Mouse (Mus musculus): ENCODE data around the gene 4921517D22Rik.

4921517D22Rik gene

DNA sequence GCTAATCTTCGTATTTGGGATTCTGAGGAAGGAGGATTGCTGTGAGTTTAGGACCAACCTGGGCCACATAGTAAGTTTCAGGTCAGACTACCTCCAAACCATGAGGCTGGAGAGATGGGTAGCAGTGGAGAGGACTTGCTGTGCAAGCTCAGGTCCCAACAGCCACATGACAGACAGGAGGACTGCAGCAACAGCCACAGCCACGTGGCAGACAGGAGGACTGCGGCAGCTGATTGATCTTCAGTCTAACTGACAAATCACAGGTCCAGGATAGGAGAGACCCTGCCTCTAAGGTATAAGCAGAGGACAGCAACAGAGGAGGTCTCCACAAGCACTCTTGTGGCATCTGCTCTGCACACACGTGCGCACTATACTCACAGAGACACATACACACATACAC, 36.1 kb downstream of the 4921517D22Rik start:
- no peak for DNase-seq (ENCODE audit: low spot score)

DNA sequence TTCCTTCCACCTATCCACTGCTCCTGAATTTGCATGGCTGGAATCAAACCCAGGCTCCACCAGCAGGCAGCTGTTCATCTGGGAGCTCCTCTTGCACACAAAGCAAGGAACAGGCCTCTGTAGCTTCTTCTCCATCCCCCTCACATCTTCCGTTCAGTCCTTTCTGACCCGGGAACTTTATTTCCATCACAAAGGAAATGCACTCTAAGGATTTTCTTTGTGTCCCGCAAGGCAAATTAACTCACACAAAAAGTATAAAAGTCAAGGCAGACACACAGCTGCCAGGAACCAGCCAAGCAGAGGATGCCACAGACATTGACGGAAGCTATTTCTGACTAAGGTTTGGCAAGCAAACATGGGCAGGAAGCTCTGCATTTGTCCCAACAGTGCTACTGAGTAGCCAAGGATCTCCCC, 36.9 kb downstream of the 4921517D22Rik start:
- peak; percentile 68 for DNase-seq (ENCODE audit: low spot score)

DNA sequence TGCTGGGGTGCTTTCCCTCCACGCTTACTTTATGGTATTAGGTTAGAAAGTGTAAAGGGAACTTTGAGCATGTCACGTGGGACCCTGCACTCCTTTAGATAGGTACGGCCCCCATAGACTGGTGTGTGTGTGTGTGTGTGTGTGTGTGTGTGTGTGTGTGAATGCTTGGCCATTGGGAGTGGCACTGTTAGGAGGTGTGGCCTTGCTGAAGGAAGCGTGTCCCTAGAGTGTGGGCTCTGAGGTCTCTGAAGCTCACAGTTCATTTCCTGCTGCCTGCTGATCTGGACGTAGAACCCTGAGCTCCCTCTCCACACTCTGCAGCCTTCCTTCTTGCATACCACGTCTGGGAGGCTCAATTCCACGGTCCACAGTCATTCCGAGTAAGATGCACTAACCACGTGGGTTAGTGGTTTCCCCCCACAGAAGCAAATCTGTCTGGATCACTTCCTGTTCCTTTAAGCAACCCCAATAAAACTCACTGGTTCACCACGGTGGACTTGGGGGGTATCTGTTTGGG, 37.5 kb downstream of the 4921517D22Rik start:
- no peak for DNase-seq (ENCODE audit: low spot score)

DNA sequence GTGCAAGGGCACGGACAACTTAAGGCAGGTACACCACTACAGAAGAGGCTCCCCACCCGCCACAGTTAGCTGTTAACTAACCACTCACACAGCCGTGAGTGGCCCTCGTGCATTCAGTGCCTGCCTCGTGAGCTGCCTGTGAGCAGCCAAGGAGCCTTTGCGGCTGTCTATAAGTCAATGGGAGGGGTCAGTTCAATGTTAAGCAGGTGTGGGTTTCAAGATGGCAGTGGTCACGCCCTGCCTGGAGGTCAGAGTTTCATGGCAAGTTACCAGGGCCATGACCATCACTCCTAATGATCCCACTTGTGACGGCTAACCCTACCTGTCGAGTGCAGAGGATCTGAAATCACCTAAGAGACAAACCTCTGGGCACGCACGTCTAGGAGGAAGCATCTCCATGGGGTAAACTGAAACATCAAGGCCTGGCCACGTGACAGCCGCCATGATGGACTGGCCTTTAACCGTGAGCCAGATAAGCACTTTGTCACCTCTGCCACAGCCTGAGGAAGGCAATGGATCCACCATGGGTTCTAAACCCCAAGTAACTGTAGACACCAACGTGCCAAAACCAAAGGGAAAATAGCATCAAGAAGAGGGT, 38.1 kb downstream of the 4921517D22Rik start:
- DNase-seq (ENCODE audit: low spot score), result no peak

DNA sequence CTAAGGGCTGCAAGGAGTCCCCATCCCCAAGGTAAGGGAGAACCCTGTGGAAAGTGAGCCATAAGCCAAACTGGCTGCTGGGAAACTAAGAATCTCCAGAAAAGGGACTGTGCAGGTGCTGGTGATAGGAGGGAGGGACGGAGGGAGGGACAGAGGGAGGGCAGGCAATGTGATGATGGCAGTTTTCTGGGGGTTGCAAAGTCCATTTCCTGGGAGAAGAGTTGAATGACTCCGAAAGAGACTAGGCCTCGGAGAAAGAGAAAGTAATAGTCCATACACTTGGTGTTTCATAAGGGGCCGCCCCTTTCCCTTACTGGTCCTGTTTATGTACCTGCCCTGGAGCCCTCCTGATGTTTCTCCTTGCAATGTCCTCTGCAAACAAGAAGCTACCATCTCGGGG, 39.4 kb downstream of the 4921517D22Rik start:
- no peak for DNase-seq (ENCODE audit: low spot score)

DNA sequence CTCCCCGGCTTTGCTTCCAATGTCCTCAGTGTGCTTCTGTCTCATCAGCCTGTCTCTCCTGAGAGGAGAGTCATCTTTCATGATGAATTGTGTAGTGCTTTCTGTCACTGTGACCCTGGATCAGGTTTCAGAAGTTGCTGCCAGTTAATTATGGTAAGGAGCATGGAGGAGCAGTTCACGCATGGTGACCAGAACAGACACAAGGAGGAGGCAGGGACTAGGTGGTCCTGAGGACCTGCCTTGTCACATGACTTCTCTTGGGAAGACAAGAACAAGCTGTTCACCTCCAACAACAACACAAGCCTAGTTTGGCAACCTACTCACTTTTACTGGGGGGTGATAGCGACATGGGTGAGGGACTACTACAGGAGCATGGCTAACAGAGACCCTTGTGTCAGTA, 40.8 kb downstream of the 4921517D22Rik start:
- peak; percentile 21 for DNase-seq (ENCODE audit: low spot score)

DNA sequence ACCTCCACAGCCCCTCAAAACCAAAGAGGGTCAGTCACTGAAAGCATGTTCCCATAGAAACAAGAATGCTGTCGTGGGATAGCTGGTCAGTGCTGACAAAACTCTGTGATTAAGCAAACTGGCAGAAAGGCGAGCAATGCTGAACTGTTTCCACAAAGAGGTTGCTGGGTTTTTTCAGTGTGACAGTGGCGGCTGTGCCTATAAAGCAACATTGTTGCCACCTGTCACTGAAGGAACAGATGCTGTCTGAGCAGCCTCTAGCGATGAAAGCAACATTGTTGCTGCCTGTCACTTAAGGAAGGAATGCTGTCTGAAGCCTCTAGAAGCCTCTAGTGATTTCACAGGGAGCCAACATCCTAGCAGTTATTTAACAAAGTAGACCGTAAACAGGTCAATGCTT, 41.3 kb downstream of the 4921517D22Rik start:
- DNase-seq (ENCODE audit: low spot score), result peak; percentile 34

DNA sequence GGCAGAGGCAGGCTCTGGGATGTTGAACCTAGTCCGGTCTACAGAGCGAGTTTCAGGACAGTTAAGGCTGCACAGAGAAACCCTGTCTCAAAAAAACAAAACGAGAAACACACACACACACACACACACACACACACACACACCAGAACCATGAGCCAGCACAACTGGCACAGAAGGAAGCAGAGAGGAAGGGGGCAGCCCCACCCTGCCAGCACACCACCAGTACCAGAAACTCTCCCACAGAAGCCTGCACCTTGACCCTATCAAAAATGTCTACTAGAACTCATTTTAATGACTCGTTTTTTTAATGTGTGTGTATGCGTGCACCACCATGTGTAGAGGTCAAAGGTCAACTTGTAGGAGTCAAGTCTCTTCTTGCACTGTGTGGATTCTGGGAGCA, 44.1 kb downstream of the 4921517D22Rik start:
- peak; percentile 16 for DNase-seq (ENCODE audit: low spot score)

DNA sequence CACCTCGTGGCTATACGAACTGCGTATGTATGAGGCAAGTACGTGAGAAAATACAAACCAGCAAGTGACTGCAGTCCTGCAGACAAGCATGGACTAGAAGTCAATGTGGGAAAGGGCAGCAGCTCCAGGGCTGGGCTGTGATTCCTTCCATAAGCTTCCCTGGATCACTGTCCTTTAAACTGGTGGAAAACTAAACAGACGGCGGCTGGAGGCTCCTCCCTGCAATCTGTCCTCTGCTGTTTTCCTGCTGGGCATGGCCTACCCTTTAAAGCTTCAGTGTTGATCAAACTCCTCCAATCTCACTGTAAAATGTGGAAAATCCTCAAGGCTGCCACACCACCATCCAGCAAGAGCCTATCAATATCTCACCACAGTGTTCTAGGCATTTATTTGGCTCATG, 45.3 kb downstream of the 4921517D22Rik start:
- no peak for DNase-seq (ENCODE audit: low spot score)

DNA sequence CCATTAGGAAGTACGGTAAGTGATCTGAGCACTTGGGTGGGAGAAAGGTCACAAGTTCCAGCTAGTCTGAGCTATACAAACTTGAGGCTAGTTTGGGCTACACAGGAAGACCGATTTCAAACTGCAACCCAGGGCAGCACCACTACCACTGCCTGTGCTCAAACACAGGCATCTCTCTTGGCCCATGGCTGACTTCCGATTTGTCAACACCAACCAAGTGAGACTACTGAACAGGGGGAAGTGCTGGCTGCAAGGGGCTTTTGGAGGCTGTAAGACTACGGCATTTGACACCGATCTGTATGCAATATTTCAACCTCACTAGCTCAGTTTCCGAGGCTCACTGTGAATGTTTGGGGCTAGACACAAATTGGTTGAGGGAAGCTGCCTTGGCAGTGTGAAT, 46.4 kb downstream of the 4921517D22Rik start:
- no peak for DNase-seq (ENCODE audit: low spot score)

DNA sequence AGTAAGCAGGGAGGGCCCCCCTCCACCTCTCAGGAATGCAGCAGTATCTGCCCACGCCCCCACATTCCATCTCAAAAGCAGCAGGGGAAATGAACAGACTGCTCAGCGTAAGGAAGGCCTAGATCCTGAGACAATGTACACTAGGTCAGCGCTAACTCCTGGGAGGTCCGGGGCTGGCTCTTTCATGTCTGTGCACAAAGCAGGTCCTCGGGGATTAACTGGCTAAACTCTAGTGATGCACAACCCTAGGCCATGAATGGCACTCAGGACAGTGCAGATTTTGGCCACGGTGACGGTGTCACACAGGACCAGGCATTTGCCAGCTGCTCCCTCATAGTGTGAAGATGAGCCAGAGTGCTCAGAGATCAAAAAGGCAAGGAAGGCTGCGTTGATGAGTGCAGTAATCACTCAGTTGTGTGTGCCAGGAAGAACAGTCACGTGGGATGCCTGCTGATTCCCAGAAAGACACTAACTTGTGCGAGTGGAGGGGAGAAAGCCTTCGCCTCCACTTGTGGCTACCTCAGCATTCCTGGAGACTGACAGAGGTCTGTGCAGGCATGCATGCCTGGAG, 47.1 kb downstream of the 4921517D22Rik start:
- DNase-seq (ENCODE audit: low spot score), result peak; percentile 36

DNA sequence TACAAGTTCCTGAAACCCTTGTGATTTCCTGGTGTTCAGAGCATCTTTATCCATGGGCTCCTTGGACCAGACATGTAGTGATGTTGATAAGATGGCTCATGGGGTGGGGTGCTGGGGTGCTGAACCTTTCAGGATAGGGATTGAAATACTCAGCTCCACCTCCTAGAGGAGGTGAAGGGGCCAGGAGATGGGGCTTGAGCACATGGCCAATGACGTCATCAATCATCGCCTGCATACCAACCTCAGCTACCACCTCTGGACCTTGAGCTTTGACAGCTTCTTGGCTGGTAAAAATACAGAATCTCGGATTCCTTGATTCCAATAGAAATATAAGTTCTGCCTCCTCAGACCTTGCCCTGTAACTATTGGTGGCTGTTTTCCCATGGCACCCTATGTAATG, 48.4 kb downstream of the 4921517D22Rik start:
- no peak for DNase-seq (ENCODE audit: low spot score)

DNA sequence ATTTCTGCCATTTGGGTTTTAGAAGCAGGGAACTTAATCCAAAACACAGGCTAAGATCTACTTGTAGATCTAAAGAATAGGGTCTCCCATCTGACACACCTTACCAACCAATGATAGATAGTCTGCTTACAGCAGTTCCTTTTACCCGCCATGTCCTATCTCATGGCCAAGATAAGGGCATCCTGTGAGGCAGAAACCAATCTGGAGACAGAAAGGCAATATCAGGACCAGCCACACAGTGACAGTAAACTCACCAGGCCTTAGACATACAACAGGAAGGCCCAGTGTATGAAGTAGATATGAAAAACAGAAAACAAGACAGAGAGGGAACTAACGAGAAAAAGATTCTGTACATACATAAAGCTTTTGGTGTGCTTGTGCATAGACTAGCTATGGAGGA, 51.1 kb downstream of the 4921517D22Rik start:
- no peak for DNase-seq (ENCODE audit: low spot score)

DNA sequence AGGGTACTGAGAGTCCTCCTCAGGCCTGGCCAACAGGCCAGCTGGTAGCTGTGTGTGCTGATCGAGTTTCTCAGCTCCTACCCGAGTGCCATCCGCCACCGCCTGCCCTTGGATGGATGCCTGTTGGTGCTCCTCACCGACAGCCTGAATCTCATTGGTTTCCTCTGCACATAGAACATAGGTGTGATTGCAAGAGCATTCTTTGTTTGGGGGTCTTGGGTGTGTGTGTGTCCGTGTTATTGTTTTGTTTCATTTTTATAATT, 53.8 kb downstream of the 4921517D22Rik start:
- no peak for DNase-seq (ENCODE audit: low spot score)

DNA sequence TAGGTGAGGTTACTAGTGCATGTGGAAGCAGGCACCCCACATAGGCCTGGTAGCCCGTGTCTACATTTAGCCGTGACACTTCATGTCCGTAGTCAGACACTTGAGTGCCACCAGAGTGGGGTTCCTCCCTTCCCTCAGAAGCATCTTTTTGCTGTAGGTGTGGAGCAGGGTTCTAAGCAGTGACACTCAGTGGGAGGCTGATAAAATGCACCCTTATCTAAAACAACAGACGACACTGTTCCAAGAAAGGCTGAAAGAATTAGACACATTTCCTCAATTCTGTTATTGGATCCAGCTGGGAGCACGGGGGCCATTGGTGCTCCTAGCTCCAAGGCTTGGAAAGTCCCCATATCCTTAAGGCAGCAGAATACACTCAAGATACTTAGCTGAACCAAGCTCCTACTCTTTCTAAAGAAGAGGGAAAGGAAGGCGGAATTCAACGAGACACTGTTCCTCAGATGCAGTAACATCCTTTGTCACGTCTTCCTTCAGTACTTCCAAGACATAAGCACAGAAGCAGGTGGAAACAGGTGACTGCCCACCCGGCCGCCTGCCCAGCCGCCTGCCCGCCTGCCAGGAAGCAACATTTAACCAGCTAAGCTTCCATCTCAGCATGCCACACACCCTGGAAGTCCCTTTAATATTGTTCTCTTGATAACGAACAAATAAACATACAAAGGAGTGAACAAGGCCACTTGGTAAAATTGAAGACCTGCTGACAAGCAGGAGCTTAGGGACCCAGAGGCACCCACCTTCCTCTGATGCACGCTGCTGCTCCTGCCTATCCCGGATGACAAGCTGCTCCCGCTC, 54.3 kb downstream of the 4921517D22Rik start:
- DNase-seq (ENCODE audit: low spot score), result no peak

DNA sequence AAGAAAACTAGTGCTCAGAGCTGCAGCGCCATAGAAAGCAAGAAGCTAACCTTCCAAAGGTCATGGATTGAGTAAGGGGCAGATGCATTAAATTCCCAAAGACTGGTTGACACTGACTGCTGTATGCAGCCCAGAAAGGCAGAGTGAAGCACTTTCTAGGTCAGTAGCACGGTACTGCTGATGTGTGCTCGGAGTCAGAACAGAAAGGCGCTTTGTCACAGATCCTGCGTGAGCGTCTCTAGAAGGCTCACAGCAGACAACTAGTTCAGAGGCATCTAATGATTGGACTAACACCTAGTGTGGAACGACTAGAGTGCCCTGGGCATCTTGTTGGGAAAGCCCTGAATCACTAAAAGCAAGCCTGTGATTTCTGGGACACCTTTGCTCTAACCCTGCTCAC, 56.1 kb downstream of the 4921517D22Rik start:
- DNase-seq (ENCODE audit: low spot score), result no peak

Data from embryo, embryonic 10.5 days (tissue).